Mouse (Mus musculus) frontal cortex, postnatal 14 days (tissue): ENCODE results near the gene Rtl5.
"Not testable (repeated sequence)": the region's sequence is repeated elsewhere in the genome, so short reads cannot be mapped to it uniquely, and the experiment has no call there.

Source experiments
- DNase-seq, 2 experiments: peaks; one replicate each; pipeline ENCODE4 v3.0.0; 2022; ENCODE audit warnings: low spot score in 2 of 2

Rtl5 gene

DNA sequence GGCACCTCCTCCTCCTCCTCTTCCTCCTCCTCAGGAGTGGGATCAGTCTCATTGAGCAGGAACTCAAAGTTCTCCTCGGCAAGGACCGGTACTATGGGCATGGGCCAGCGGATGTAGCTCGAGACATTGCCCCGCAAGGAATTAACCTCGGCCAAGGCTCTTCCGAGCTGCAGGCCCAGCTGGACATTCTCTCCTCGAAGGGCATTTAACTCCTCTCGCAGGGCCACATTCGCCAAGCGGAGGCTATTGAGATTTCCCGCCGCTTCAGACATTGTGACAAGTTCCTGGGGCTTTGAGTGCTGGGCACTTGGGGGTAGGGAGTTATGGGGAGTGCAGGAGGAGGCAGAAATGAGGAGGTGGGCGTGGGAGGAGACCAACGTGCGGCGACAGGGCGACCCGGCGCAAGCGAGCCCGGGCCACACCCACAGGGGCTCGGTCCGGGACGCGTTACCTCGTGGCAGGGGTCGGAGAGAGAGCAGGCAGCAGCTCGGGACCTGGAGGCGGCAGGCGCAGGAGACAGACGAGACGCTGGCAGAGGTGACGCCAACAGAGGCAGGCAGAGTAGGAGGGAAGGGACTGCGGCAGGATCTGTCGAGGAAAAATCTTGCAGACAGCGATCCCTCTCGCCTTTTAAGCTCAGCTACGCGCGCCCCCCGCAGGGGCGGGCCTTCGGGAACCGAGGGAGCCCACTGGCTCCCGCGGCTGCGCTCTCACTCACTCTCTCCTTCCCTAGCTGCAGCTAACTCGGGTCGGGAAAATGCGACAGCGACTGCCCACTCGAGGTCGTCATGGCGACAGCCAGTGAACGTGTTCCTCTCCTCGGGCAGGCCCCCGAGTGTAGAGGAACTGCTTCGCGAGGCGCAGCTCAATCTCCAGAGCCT lies at the start of gene Rtl5:
TSS of gene Rtl5 (minus strand) at position 714 of the 881 bp plus-strand sequence.
- peak; percentile 78 to 82 for DNase-seq

DNA sequence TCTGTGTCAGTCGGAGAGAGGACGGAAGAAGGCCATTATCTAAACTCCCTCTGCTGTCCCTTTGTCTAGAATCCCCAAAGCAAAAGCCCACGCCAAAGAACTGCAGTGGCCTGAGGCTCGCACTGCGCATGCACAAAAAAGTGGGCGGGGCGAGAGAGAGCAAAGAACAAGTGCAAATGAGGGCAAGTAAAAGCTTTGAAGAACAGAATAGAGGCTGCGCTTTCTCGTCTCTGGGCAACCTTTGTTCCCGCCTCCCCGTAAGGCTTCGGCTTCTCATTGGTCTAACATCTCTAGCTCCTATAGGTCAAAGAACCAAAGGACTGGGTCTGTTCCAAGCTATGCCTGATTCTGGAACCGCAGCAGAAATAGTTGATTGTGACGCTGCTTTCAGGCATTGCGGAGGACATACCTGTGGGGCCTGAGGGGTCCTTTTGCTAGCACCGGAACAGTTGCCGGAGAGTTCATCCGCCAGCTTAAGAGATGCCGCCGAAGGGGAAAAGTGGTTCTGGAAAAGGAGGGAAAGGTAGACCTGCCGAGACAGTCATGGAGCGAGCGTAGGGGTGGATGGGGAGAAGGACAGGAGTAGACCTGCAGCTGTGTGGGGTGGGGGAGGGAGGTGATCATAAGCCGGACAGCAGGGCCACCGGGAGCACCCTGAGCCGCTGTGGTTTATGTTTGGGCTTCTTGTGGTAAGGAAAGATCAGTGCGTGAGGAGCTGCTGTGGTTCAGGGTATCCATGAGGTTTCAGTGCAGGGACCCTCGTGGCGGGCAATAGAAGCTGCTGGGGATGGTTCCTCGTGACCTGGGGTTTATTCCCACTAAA lies 48.1 kb upstream of the Rtl5 start, which contains the start of gene Pin4:
TSS of gene Pin4 (plus strand) at position 406 of the 823 bp plus-strand sequence.
- peak; percentile 87 to 96 for DNase-seq

DNA sequence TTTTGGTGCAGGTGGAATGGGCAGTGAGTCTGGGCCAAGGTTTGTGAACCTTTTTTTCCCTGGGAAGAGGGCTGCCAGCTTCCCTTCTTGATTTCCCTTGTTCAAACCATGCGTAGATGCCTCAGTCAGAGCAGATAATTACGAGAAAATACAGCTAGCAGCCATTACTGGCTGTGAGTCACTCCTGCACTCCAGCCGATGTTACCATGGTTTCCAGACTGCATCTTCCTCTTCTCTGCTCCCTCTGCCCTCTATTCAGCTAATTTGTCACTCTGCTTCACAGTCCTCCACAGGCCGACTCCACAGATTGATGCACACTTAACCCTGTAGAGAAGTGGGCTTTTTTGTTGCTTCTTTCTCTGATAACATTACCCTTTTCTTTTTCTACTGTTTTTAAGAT lies 44.6 kb upstream of the Rtl5 start:
- DNase-seq, result no peak

DNA sequence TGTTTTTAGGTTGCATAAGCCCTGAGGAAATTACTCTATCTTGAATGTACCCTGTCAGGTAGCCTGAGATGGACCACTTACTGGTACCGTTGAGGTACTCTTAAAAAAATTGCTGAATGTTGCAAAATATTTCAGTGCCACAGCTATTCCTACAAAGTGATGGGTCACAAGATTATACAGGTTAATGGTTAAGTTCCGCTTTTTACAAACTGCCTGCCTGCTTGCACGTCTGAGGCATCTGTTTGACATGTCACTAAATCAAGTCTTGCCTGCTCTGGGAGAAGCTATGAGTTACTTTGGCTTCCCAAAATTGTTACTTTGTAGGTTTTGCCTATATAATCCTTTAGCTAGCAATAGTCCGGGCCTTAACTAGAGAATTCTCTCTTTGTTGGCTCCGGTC lies 38.2 kb upstream of the Rtl5 start:
- not testable (repeated sequence) for DNase-seq

DNA sequence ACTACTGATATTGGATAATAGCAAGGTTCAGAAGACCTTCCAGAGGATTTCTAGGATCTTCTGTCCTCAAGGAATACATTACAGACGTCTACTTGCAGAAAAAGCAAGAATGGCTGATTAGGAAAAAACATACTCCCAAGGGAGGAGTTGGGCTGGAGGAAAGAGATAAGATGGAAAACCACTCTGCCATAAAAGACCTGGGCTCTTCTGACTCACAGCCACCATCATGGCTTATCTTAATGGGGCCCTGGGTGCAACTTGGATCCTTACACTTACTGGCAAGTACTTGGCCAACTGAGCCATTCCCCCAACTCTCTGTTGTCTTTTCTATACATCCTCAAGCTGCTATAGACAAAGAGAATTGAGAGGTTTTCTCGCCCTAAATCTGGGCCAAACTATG lies 32.7 kb upstream of the Rtl5 start:
- DNase-seq, result not testable (repeated sequence)

DNA sequence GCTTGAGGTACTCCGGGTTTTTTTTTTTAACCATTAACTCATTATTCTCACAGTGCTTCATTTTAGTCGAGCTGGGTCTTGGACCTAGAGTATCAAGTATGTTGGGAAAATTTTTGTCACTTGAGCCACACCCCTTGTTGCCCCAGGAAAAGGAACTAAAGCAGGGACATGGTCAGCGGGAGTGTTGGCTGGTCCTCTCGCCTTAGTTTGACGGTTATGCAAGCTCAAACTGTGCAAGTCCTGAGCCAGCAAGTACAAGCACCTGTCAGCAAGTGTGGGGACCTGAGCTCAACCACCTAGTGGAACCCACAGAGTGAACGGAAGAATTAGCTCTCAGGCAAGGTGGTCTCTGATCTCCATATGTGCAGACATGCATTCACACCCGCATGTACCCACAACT lies 30.8 kb upstream of the Rtl5 start:
- no peak for DNase-seq

DNA sequence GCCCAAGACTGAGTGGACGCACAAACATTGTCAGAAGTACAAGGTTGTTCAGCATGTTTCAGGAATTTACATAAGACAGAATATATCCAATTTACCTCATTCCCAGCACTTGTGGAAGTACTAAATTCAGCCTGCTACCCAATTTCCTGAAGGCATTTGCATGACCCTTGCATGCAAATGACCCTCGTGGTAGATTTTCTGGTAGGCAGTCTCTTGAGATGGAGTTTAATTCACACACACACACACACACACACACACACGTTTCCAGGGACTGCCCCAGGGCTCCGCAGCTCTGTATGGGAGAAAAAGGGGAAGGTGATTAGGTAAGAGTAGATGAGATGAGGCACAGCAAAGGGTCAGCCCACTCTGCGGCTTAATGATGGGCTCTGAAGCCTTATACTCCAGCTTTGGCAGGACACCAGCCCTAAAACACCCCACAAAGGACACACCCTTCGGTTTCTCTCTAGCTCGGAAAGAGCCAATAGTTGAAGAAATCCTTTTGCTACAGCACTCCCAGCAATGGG lies 23.3 kb upstream of the Rtl5 start:
- DNase-seq, result no peak

DNA sequence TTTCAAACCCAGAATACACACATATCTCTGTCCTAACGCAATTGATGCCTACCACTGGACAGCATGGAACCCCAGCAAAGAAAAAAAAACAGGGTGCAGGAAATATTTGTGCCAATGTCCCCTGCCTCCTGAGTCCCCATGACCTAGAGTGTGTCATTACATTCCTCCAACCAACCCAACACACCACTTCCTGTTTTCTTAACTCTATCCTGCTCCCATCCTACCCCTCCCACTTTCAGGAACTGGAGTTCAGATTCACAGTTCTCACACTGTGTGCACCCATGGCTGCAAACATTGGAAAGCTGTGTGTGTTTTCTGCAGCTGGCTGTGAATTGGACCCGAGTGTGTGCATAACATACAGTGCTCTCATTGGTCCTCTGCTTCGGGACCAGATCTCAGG lies 19.5 kb upstream of the Rtl5 start:
- DNase-seq, result no peak

DNA sequence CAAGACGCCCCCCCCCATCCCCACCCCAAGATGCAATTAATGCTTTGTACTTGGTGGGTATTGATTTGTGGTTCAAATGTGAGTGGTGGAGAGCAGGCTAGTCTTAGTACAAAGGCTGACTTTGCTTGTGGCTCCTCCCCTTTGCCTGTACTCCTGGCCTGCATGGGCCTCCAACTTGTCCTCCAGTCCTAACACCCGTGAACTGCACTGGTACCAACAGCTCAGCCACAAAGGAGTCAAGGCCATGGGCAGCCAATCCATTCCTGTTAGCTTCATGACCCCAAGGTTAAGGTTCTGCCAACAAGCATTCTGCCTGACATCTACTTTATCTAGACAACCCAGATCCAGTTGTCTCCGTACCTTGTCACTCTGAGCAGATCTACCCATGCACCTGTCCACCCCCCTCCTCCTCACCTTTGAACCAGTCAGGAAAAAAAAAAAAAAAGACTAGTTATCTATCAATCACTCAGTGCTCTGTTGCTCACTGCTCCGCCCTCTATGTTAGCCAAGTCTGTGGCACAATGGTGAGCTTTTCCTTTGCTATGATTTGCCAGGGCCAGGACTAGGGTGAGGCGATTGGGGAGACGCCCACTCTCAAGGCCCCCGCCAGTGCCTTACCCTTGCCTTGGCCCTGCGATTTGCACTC lies 14.8 kb upstream of the Rtl5 start:
- no peak for DNase-seq

DNA sequence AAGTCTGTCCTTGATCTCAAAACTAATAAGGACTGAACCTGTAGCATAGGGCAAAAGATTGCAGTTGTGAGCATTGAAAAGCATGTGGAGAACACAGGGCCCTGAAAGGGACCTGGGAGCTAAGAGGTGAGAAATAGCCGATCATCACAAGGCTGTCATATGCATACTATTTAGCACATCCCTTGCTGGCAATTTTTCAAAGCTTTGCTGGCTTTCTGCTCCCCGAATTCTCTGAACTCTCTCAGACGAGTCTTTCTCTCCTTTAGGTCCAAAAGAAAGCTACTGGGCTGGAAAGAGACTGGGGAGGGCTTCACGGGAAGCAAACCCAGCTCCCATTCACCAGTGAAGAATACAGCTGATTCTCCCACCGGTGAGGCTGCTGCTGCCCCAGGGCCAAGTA lies 11.2 kb upstream of the Rtl5 start:
- no peak for DNase-seq

DNA sequence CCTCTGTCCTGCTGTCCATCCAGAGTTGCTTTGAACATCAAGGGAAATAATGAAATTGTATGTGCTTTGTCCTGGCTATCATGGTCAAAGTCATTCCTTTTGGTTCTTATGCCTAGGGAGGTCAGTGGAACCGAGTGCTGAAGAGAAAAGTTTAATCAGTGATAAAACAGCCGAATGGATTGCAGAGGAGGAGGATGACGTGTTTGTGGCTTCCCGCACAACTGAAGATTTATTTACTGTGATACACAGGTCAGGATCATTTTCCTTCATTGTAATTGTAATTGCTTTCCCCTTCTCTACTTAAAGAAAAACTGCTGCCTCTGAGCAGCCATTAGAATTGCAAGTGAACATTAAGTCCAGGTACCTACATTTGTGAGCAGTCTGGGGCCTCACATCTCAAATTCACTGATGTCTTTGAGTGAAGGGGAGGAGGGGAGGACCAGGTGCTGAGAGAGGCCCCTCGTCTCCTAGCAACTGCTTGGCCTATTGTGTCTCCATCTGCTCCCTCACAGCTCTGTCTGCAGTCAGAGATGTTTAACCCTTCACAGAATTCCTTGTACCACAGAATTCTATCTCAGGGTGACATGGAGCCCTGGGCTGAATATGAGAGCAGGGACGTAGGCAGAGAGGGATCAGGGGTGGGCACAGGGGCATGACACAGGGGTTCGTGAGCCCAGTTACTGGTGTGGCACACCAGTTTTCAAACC lies 10.6 kb upstream of the Rtl5 start:
- DNase-seq, result no peak

DNA sequence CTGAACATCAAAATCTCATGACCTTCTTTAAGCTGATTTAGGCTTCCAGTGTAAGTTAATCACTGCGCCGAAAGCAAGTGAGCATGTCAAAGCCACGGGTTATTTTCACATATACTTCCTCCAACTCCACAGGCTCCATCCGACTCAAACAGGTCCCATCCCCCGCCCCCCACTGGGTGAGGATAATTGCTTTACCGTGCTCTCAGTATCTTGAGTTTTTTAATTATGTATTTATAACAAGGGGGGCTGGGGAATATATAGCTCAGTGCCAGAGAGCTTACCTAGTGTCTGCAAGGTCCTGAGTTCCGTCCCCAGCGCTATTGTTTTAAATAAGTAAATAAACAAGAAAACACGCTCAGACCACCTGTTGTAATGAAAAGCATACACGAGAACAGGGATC lies 10.0 kb upstream of the Rtl5 start:
- no peak for DNase-seq

DNA sequence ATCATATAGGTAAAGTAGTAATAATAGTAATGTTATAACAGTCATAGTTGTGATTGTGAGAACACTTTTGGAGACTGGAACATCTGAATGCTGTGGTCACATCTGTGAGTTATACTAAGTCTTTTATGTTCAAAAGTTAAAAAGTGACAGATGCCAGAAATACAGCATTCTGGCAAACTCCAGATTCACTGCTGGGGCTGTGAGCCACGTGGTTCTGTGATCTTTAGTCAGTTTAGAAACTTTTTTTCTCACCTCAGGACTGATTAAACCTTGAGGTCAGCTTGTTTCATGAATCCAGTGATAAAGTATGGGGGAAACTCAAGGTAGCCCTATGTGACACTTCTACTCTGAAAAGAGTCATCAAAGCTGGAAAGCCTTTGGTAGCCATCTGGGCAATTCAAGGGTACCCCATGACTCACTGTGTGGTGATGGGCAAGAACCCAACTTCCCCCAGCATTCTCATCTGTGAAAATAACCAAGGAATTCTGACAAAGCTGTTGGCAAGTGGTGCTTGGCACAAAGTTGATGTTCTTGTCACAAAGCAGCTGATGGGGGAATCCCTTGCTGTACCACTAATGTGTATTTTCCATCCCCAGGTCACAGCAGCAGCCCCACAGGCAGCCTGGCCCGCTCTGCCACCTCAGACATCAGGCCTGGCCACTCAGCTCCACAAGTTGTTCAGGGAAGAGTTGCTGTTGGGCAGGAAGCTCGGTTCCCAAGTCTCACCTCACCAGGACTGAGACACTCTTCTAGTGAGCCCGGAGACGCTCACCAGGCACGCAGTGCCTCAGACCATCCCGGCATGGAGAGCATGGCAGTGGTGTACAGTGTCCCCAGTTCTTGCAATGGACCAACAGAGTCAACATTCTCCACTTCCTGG lies 6.0 kb upstream of the Rtl5 start:
- no peak for DNase-seq

DNA sequence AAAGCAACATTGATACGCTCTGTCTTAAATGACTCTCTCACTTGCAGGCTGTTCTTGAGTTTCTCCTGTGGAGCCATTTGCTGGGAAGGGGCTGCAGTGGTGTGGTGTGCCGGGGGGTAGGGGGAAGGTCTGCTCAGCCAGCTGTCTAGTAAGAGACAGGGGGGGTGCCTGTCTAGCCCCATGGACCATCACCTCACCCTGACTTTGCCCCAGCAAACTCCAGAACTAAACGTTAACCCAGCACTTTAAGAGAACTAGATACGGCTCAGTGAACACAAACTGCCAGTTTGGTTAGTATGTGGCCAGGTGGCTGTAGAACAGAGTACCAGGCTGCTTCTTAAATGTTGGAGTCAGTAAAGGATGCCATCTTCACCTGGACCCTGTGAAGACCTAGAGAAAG lies 4.1 kb upstream of the Rtl5 start:
- no peak for DNase-seq

DNA sequence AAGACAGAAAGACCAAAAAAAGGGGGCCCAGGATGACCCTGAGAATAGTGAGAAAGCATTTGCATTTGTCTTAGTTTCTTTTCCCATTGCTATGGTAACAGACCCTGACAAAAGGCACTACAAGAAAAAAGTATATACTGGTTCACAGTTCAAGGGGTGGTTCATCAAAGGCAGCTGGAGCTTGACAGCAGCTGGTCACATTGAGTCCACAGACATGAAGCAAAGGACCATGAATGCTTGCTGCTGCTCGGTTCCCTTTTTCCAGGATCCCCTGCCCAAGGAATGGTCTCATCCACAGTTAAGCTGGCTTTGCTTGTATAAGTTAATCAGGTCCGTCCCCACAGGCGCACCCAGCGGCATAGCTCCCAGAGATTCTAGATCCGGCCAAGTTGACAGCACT lies 3.3 kb upstream of the Rtl5 start:
- DNase-seq, result no peak

DNA sequence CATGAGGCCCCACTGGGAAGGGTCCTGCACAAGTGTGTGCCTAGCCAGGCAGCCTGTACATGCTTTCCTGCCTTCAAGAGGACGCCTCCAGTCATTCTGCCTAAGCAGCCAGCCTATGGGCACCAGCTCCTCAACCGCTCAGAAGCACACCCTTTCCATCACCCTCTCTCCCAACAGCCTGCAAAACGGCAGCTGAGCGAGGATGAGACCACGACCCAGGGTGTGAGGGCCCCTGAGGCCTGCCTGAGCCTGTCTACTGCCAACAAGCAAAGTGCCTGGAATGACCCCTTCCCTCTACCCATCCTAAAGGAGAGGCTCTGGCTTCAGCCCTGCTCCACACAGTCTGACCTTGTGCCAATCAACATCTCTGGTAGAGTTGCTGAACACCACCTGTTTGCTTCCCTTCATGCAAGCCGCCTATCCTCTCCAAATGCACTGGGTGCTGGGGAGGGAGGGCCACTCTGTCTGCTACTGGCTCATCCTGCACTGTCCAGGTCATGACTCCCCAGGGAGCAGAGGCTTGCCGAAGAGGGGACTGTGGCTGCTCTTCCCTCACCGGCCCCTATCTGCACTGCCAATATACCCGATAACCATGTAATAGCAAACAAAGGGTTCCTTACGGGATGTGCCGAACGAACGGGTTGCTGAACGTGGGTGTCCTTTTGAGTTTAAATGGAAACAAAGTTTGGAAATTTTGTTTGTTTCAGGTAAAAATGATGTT lies 2.7 kb upstream of the Rtl5 start:
- DNase-seq, result no peak

DNA sequence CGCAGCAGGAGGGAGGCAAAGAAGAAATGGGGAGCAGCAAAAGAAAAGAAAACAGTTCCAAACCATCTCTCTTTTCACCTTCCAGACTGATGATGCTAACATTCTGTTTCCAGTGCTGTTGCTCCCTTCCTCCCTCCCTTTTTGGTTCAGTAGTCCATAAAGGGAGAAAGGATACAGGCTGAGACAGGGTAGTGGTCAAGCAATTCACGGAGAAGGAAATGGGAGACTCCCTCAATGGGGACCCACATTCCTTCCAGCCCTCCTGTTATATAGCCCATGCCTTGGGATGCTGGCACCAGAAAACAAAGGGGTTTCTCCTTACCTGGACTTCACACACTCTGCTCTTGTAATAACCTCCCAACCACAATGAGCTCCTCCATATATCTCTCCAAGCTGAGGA lies 413 bp upstream of the Rtl5 start:
- DNase-seq, result no peak

DNA sequence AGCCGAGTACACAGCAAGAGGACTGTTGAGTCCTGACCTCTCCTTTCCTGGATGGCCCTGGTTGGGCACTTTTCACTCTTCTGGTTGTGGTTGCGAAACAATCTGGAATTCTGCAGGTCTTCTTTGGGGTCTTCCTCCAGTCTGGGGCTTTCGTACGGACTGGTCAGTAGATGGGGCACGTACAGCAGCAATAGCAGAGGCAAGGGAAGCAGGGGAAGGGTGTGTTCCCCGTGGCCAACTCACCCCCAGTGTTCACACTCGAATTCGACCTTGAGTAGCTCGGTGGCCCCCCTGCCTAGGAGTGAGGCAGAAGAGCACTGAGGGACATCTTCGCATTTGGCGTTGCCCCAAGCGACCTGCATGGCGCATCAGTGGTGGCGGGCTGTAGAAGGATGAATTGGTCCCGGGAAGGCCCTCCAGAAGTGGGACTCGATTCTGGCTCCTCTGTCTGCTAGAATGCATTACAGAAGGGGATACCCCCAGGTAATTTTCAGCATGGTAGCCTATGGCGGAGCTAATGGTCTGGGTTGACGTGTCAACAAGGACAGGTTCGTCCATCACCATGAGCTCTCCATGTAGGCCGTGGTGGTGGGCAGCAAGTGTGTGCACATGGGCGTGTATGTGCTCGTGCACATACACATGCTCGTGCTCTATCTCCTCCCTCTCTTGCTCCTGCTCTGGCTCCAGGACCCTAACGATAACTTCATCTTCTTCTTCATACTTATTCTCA lies 2.1 kb downstream of the Rtl5 start:
- no peak for DNase-seq

DNA sequence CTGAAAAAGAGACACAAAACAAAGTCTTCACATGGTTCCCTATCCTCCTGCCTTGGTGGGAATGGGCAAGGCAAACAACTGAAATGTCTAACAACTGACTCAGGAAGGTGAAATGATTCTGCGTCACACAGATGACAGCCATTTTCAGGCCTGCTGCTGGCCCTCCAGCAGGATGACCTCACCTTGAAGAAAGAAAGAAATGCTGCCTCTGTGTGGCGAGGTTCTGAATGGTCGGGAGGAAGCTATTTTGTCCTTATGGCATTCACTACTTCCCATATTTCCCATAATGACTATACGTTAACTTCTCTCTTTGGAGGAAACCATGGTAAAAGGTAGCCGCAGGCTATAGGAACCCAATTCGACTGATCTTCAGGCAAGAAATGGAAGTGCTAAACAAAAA lies 4.0 kb downstream of the Rtl5 start:
- DNase-seq, result no peak
